Mouse (Mus musculus): ENCODE results near the gene Ptprm.

- TF ChIP-seq POLR2A (IDR thresholded peaks at IDR 0.05; ENCODE audit: borderline replicate concordance, insufficient read depth, low read length) (no peak), CTCF (IDR thresholded peaks at IDR 0.05; ENCODE audit: borderline replicate concordance, insufficient read depth, low read depth, low read length) (no peak)
Measured at GRCm38 (mm10) chr17:67136421-67136820, 217.8 kb downstream of the Ptprm start.

Measured in cerebellum, adult 2 months (tissue).